Mouse (Mus musculus): ENCODE measurements around the gene Cyp2d26. TPM values are rescaled to one million over a fixed set of nuclear protein-coding genes. Genes with fewer than 3 reads are reported as not detected.
"Not testable (repeated sequence)": the region's sequence is repeated elsewhere in the genome, so short reads cannot be mapped to it uniquely, and the experiment has no call there.

Cyp2d26 gene
- under 1 TPM in 1 of 2 experiments, not detected in 1; 0.56 TPM for total RNA-seq (2021)
- long read RNA-seq, experiment 1, result 0 reads
- long read RNA-seq, experiment 2, partial matches to known transcripts, result 0 of 1 reads
- long read RNA-seq, experiment 2, other reads (novel, unspliced or antisense), result 0 of 1 reads

- no peak for DNase-seq
Observed at GRCm38 (mm10) chr15:82794277-82794676, at the start of gene Cyp2d26. Gene Cyp2d26, minus strand, starts transcription at chr15:82794294.

- DNase-seq, result no peak
Observed at GRCm38 (mm10) chr15:82839146-82839545, 45.1 kb upstream of the Cyp2d26 start.

DNA sequence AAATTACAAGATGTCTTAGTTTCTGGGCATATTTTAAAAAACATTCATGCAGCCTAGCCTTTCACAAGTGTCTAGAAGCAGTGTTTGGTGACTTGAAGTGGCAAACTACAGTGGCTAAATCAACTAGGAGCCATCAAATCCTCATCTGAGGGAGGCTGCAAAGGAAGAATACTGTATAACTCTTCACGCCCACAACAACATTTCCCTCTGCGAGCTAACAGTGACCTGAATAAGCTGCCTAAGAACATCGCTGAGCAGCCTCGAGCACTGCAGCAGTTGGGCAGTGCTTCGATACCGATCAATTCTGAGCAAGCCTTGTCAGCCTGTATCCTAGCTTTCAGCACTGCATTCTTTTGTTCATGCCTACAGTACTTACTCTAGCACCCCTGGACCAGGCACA is 35.8 kb upstream of the Cyp2d26 start:
- DNase-seq, result no peak

DNA sequence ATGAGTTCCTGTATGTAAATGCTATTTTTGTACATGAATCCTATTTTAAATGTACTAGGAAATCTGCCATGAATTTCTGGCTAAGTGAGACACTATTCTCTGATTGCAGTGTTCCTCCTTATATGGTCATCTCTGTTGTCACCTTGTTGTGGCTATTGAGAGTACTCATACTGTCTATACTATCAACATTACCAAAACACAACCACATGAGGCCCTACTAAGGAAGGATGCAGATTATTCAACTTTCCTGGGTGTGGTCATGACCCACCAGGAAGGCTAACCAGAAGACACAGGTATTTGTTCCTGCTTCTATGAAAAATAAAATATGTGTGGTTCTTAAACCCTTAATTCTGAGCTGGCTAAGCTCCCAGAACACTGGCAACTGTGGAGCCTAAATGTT is 31.8 kb upstream of the Cyp2d26 start:
- no peak for DNase-seq

DNA sequence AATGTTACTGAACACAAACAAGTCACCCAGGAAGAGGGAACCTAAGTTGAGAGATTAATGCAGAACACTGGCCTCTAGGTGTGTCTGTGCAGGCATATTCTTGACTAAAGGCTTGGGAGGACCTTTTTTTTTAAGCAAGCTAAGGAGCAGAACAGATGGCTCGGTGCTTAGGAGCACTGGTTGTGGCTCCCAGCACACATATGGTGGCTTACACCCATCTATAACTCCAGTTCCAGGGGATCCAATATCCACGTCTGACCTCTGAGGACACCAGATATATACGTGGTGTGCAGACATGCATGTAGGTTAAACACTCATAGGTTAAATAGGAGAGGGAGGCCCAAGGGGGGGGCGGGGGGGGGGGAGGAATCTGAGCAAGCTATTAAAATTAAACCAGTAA is 28.3 kb upstream of the Cyp2d26 start:
- DNase-seq, result no peak

- DNase-seq, result no peak
Observed at GRCm38 (mm10) chr15:82821657-82822056, 27.6 kb upstream of the Cyp2d26 start.

- DNase-seq, result no peak
Observed at GRCm38 (mm10) chr15:82815296-82815695, 21.2 kb upstream of the Cyp2d26 start.

DNA sequence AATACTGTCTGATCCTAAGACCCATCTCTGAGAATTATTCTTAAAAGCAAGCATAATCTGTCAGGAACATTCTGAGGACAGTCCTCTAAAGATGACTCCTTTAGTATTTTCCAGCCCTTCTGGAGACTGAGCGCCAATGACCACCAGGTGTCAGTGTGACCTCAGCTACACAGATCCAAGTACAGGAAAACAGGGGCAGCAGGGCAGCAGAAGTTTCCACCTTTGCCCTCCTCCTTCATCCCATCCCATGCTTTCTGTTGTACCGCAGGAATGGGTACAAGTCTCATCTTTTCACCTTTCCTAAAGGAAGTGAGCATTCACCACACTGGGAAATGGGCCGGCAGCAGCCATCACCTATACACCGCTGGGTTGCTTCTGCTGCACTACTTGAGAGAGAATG is 20.7 kb upstream of the Cyp2d26 start:
- peak; percentile 59 to 76 for DNase-seq

DNA sequence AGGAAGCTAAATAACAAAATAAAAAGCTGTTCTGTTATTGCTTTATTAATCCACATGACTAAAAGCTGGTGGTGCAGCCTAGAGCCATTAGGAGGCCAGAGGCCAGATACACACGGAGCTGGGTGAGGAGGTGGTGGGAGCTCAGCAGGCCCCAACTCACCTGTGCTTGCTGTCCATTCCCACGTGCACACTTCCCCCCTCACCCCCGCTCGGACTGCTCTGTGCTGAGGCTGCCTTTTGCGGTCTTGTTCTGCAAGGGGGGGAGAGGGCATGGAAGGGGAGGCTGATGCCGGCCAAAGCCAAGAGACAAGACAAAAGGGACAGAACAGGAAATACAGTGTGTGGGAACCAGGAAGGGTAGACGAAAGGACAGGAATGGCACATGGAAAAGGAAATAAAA is 20.2 kb upstream of the Cyp2d26 start:
- DNase-seq, result no peak

DNA sequence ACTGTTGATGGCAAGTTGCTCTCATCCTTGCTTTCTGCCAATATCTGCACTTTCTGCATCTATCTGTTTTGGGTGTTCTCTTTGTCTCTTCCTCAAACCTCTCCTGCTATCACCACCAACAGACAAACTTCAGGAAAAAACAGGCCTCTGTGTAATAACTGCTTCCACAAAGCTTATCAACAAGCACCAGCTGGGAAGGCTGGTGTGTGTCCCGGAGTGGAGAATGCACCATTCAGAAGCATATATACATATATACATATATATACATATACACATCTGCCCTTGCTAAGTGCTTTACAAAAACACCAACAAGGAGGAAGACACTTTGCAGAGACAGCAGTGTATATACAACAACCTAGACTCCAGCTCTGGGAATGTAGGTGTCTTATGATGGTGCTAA is 16.5 kb upstream of the Cyp2d26 start:
- no peak for DNase-seq

GRCm38 (mm10) chr15:82809511-82809910 is 15.4 kb upstream of the Cyp2d26 start:
- peak in 1 of 2 experiments; percentile 4 for DNase-seq

GRCm38 (mm10) chr15:82806969-82807763 is 13.1 kb upstream of the Cyp2d26 start:
- DNase-seq, result no peak

DNA sequence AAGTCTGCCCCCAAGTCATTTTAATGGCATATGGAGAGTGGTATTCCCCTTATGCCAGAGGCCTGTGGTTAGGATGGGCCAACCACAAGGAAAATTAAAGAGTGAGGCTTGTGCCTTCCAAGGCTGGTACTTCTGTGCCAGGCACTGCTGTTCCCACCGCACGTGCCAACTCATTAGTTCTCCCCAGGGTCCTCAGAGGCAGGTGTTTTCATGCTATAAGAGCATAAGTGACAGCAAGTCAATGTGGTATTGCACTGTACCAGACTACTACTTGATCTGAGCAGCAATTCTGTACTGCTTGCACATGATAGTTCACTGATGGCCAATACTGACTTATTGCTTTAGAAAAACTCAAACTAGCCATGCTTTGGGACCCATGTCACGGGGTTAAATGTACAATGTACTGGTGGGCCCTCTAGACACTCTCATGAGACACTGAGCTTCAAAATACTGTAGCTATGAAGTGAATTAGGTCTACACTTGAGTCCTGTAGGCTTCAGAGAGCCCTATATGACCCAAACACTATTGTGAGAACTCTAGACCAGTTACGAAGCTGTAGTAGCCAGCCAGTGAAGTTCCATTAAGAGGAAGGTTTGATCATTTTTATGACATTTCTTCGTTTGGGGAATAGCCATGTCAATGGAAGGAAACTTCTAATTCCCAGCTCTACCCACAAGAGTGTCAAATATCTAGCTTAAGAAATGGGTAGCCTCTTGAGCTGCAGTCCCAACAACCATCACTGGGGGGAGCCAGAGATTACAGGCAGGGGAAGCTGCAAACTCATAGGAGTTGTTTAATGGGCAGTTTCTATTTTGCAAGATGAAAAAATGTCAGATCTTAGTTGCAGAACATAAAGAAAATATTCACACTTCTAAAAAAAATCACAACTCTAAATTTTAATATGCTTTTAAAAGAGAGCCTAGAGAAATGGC is 10.9 kb upstream of the Cyp2d26 start:
- DNase-seq, result peak; percentile 78 to 85

- DNase-seq, result no peak
Observed at GRCm38 (mm10) chr15:82795936-82796440, 1.9 kb upstream of the Cyp2d26 start.

- DNase-seq, result no peak
Observed at GRCm38 (mm10) chr15:82793868-82794267, 226 bp downstream of the Cyp2d26 start.

DNA sequence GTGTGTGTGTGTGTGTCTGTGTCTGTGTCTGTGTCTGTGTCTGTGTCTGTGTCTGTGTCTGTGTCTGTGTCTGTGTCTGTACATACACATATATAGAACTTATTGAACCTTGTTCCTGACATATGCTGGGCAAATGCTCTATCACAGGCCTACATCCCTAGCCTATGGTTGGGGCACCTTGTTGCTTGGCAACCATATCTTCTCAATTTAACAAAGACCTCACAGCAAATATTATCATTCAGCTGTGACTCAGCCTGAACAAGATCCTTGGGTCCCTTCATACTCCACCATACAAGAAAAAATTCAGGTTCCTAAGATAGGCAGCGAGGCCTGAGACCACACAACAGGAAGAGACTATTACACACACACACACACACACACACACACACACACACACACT is 640 bp downstream of the Cyp2d26 start:
- no peak for DNase-seq

DNA sequence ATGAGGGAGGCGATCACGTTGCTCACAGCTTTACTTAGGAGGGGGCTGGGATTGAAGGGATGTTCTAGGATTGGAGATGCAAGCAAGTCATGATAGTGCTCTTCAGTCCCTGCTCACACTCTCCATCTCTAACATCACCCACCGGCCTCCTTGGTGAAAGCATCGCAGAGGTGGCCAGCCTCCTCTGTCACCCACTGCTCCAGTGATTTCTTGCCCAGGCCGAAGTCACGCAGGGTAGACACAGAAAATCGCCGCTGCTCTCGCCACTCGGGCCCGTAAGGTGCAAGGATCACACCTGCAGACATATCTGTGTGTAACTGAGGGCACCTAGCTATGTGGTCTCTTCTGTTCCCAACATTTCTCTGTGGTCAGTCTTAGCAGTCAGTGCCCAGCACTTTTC is 1.5 kb downstream of the Cyp2d26 start:
- DNase-seq, result no peak

DNA sequence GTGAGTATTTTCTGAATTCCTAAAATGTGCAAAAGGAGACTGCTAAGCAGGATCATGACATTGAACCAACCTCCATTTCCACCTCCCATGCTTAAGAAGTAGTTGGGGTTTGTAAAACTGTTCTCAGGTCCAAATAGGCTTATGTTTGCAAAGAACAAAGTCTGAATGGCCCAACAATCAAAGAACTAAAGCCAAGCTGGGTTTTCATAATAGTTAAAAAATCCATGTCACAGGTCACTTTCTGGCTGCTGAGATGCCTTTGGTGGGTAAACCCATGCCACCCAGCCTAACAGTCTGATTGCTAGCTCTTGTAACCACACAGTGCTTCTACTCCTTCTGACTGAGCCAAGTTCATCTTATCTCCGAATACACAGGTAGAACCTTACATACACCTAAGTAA is 9.5 kb downstream of the Cyp2d26 start:
- DNase-seq, result no peak

- no peak for DNase-seq
Observed at GRCm38 (mm10) chr15:82783800-82784199, 10.3 kb downstream of the Cyp2d26 start.

DNA sequence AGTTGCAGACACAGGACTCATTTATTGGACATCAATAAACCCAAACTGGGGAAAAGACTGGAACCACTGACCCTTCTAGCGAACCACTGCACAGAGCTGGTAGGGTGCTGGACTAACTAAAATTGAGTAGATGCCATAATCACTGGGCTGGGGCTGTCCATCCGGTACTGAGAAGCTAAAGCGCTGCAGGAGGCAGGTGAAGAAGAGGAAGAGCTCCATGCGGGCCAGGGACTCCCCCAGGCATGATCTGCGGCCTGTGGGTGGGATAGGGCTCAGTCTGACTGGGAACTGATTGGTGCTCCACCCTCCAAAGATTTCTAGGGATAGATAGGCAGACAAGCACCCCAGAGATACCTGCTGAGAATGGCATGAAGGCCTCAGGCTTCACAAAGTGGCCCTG is 16.2 kb downstream of the Cyp2d26 start:
- not testable (repeated sequence) for DNase-seq

GRCm38 (mm10) chr15:82765943-82766342 is 28.2 kb downstream of the Cyp2d26 start:
- DNase-seq, result no peak

GRCm38 (mm10) chr15:82764881-82765280 is 29.2 kb downstream of the Cyp2d26 start:
- no peak for DNase-seq
